Mouse (Mus musculus) lung, embryonic 14.5 days (tissue): ENCODE results near the gene Slc25a24. TPM values are rescaled to one million over a fixed set of nuclear protein-coding genes. Genes with fewer than 3 reads are reported as not detected.
A peak's percentile ranks its signal among the peaks of the same experiment; 100 is the strongest.

Experiments used
- ATAC-seq: fragments of 200-750 bp; cut with Nextera tagmentation; 2 replicates; pipeline ENCODE4 v1.8.0; 2017; ENCODE audit warnings: mild to moderate bottlenecking, moderate TSS enrichment, moderate library complexity; ENCODE audit not compliant: insufficient read depth
- DNase-seq: peaks from one replicate; pipeline ENCODE4 v3.0.0-alpha.2; 2015
- H3K27ac ChIP-seq: fragments of 300-500 bp; sonication (generic); 2 replicates; pipeline ENCODE4 v1.5.1; 2014; ENCODE audit warnings: low read depth, mild to moderate bottlenecking, moderate library complexity
- H3K27me3 ChIP-seq: fragments of 300-500 bp; sonication (generic); 2 replicates; pipeline ENCODE4 v1.6.1; 2014; ENCODE audit warnings: low read length, control low read depth; ENCODE audit not compliant: insufficient read depth
- H3K36me3 ChIP-seq: fragments of 300-500 bp; sonication (generic); 2 replicates; pipeline ENCODE4 v1.6.1; 2014; ENCODE audit warnings: control low read depth; ENCODE audit not compliant: insufficient read depth
- H3K4me1 ChIP-seq: fragments of 300-500 bp; sonication (generic); 2 replicates; pipeline ENCODE4 v1.6.1; 2014; ENCODE audit warnings: antibody characterized with exemption, control low read depth; ENCODE audit not compliant: insufficient read depth
- H3K4me2 ChIP-seq: fragments of 300-500 bp; sonication (generic); 2 replicates; pipeline ENCODE4 v1.6.1; 2014; ENCODE audit warnings: mild to moderate bottlenecking
- H3K4me3 ChIP-seq: fragments of 300-500 bp; sonication (generic); 2 replicates; pipeline ENCODE4 v1.5.1; 2014; ENCODE audit warnings: low read depth, low read length
- H3K9ac ChIP-seq: fragments of 300-500 bp; sonication (generic); 2 replicates; pipeline ENCODE4 v1.6.1; 2014
- H3K9me3 ChIP-seq: fragments of 300-500 bp; sonication (generic); 2 replicates; pipeline ENCODE4 v1.6.1; 2016; ENCODE audit warnings: low read depth, low read length, control low read depth
- CTCF ChIP-seq: IDR thresholded peaks from 2 replicates; pipeline ENCODE4 v1.5.1; 2016; ENCODE audit warnings: antibody characterized with exemption, low read depth
- WGBS: fragments of 180-500 bp; shearing (Covaris S2); extraction: QIAGEN DNeasy Blood & Tissue Kit; methylation state at CpG from one replicate; pipeline ENCODE4 v1.1.7; 2014; 5-methylcytosine and 5-hydroxymethylcytosine counted together
- polyA plus RNA-seq: library from polyadenylated mRNA; unstranded; fragments of >200 nt; fragmentation: Nextera tagmentation; extraction: Ambion mirVana; gene quantifications from 2 replicates; pipeline ENCODE4 v1.2.1, GENCODE M21; 2014

Gene Slc25a24
- polyA plus RNA-seq, 1 experiment from 2014 or later, result 35.8 TPM

DNA sequence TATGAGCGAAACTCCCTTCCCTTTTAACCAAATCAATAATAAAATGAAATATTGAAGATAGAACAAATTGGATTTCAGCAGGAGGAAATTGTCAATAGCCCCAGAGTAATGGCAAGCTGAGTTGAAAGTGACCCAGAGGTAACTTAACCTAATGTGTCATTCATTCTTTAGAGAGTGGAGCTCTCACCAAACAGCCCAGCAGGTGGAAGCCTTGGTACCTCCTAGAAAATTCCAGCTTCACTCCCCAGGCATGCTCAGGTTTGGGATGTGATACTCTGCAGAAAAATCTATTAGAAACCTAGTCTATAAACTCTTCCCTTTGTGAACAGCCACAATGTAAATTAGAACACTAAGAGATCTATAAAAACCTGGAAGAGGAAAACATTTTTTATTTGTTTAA is 76.3 kb downstream of the Slc25a24 start:
- TF ChIP-seq CTCF, result peak; percentile 11; the same call in 1 of the 2 replicates
- Histone ChIP-seq H3K27ac (no peak overlapping the region), H3K4me2 (no peak overlapping the region), H3K9ac (no peak overlapping the region), H3K9me3 (no peaks in the 10 kb centered on the region), H3K36me3 (no peaks in the 10 kb centered on the region), H3K4me3 (no peak overlapping the region), H3K4me1 (no peaks in the 10 kb centered on the region), H3K27me3 (no peaks in the 10 kb centered on the region)
- DNase-seq (no peak), ATAC-seq (no peak)
- WGBS, result 75% methylated on average over 1 of the region's 1 CpGs

DNA sequence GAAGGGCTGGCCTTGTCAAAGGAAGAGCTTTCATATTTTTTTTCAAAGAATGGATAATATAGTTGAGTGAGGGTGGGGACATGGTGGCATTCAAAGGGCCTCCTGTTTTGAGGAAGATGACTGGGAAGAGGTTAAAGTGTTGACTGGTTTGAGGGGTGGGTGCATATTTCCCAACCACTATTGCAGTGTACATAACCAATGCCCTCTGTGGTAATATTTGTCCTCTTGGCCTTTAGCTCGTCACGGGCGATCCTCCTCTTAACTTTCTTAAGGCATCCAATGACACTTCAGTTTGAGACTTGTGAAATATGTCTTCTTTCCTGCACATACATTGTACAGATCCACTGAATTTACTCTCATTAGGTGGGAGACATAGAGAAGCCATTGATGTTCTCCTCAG is 89.4 kb downstream of the Slc25a24 start:
- no peak overlapping the region for H3K4me2 ChIP-seq
- no peaks in the 10 kb centered on the region for H3K27me3 ChIP-seq
- no peak overlapping the region for H3K4me3 ChIP-seq
- H3K4me1 ChIP-seq, result no peaks in the 10 kb centered on the region
- H3K27ac ChIP-seq, result no peak overlapping the region
- TF ChIP-seq CTCF, result no peak
- no peaks in the 10 kb centered on the region for H3K36me3 ChIP-seq
- no peak overlapping the region for H3K9ac ChIP-seq
- DNase-seq (no peak), ATAC-seq (no peak)
- H3K9me3 ChIP-seq, result no peaks in the 10 kb centered on the region
- 71% methylated on average over 3 of the region's 3 CpGs for WGBS

DNA sequence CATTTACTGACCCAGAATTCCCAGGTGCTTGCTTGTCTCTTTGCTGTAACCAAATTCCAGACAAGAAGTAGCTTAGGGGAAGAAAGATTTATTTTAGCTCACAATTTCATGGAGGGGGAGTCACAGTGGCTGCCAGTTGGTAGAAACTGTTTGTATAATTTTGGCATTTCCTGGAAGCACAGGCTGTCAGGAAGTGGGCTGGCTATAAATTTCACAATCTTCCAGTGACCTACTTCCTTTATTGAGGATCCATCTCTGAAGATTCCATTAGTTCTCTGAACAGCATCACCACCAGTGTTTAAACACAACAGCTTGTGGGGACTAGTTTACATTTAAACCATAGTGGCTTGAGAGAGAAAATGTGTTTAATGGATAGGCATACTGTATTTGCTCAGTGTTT is 93.4 kb downstream of the Slc25a24 start:
- no peak overlapping the region for H3K4me3 ChIP-seq
- H3K36me3 ChIP-seq, result no peaks in the 10 kb centered on the region
- no peaks in the 10 kb centered on the region for H3K27me3 ChIP-seq
- no peak overlapping the region for H3K27ac ChIP-seq
- ATAC-seq (no peak), DNase-seq (no peak)
- TF ChIP-seq CTCF, result no peak
- no peaks in the 10 kb centered on the region for H3K4me1 ChIP-seq
- no peak overlapping the region for H3K4me2 ChIP-seq
- no peak overlapping the region for H3K9ac ChIP-seq
- no peaks in the 10 kb centered on the region for H3K9me3 ChIP-seq

Other genes with a start within 250 kb of the Slc25a24 start
- 0.12 and 0.59 TPM in 2 replicates for gene Fndc7, start 233.1 kb upstream of the Slc25a24 start, polyA plus RNA-seq
- 65.8 and 72.0 TPM in 2 replicates for gene Prpf38b, start 211.4 kb upstream of the Slc25a24 start, polyA plus RNA-seq
- 0.28 and 0.63 TPM in 2 replicates for gene Henmt1, start 183.3 kb upstream of the Slc25a24 start, polyA plus RNA-seq
- gene Gm9857, start 182.7 kb upstream of the Slc25a24 start, polyA plus RNA-seq, result not detected in 2 replicates
- gene Fam102b, start 95.5 kb upstream of the Slc25a24 start, polyA plus RNA-seq, result 16.6 and 18.0 TPM in 2 replicates
- gene Slc25a54, start 42.7 kb upstream of the Slc25a24 start, polyA plus RNA-seq, result not detected in 2 replicates
- 9.1 and 9.7 TPM in 2 replicates for gene Vav3, start 217.5 kb downstream of the Slc25a24 start, polyA plus RNA-seq